ENCODE assay signal across 10 mouse cellular contexts in genomic region chr17:8507654-8508053, GRCm38 (mm10). TPM values are rescaled to one million over a fixed set of nuclear protein-coding genes. Genes with fewer than 3 reads are reported as not detected.
DNase-seq lines count a peak whose midpoint lies in the region; ATAC-seq and TF ChIP-seq lines count a peak whose summit lies in the region.
"Had no signal": no experiment of that assay in that cellular context is flagged by ENCODE, and none has a peak within 500 bp of the region (broad histone marks: within the 10 kb centered on the region; RNA-seq: fewer than 3 reads in every experiment).

No protein-coding gene starts in this region.

- no peaks in the 10 kb centered on the region for H3K9me3 ChIP-seq in lung, embryonic 14.5 days (ENCODE audit: low read depth, low read length)
- no peaks in the 10 kb centered on the region for H3K9me3 ChIP-seq in limb, embryonic 15.5 days
- H3K9me3 ChIP-seq in intestine, embryonic 15.5 days, result no peaks in the 10 kb centered on the region
- H3K9me3 ChIP-seq: liver, embryonic 13.5 days had no signal

- ATAC-seq in cerebellum, adult (ENCODE audit: insufficient number of reproducible peaks, low FRiP score, low TSS enrichment), result no peak
- ATAC-seq in lung, embryonic 14.5 days (ENCODE audit: insufficient read depth), result no peak
- no peak for ATAC-seq in limb, embryonic 15.5 days (ENCODE audit: insufficient number of reproducible peaks, low FRiP score, low TSS enrichment, low read depth)
- no peak for ATAC-seq in intestine, embryonic 15.5 days

- 2% methylated on average over 3 of the region's 3 CpGs for WGBS in lung, embryonic 14.5 days
- WGBS in limb, embryonic 15.5 days, result 6% methylated on average over 3 of the region's 3 CpGs
- 6% methylated on average over 3 of the region's 3 CpGs for WGBS in intestine, embryonic 15.5 days

- DNase-seq in cerebellum, adult 8-10 months, result peak; percentile 41
- DNase-seq in lung, embryonic 14.5 days, result no peak
- DNase-seq in lung, postnatal 25 days (ENCODE audit: low spot score), result no peak
- no peak for DNase-seq in thymus, postnatal 25 days
- DNase-seq in adrenal gland, postnatal 10 days, result no peak
- DNase-seq: liver, embryonic 13.5 days had no signal

- peaks cover 11% of the 10 kb centered on the region for H3K4me1 ChIP-seq in lung, embryonic 14.5 days (ENCODE audit: insufficient read depth)
- H3K4me1 ChIP-seq in limb, embryonic 15.5 days, result peaks cover 26% of the 10 kb centered on the region
- peaks cover 22% of the 10 kb centered on the region for H3K4me1 ChIP-seq in intestine, embryonic 15.5 days (replicated peaks)

- H3K36me3 ChIP-seq in lung, embryonic 14.5 days (ENCODE audit: insufficient read depth), result no peaks in the 10 kb centered on the region
- no peaks in the 10 kb centered on the region for H3K36me3 ChIP-seq in limb, embryonic 15.5 days
- no peaks in the 10 kb centered on the region for H3K36me3 ChIP-seq in intestine, embryonic 15.5 days
- H3K36me3 ChIP-seq: liver, embryonic 13.5 days had no signal

- H3K9ac ChIP-seq in lung, embryonic 14.5 days, result no peak overlapping the region
- H3K9ac ChIP-seq in limb, embryonic 15.5 days, result no peak overlapping the region
- no peak overlapping the region for H3K9ac ChIP-seq in intestine, embryonic 15.5 days
- H3K9ac ChIP-seq: liver, embryonic 13.5 days had no signal

- H3K4me3 ChIP-seq in lung, embryonic 14.5 days (ENCODE audit: low read depth, low read length), result no peak overlapping the region
- no peak overlapping the region for H3K4me3 ChIP-seq in limb, embryonic 15.5 days
- H3K4me3 ChIP-seq in intestine, embryonic 15.5 days (replicated peaks), result no peak overlapping the region
- H3K4me3 ChIP-seq: liver, embryonic 13.5 days had no signal

- no peak overlapping the region for H3K27ac ChIP-seq in lung, embryonic 14.5 days (ENCODE audit: low read depth)
- no peak overlapping the region for H3K27ac ChIP-seq in limb, embryonic 15.5 days
- no peak overlapping the region for H3K27ac ChIP-seq in intestine, embryonic 15.5 days
- H3K27ac ChIP-seq: liver, embryonic 13.5 days had no signal

- no peaks in the 10 kb centered on the region for H3K27me3 ChIP-seq in lung, embryonic 14.5 days (ENCODE audit: insufficient read depth, low read length)
- peaks cover 10% of the 10 kb centered on the region; the same call in 1 of the 2 replicates for H3K27me3 ChIP-seq in limb, embryonic 15.5 days
- peaks cover 15% of the 10 kb centered on the region; the same call in 1 of the 2 replicates for H3K27me3 ChIP-seq in intestine, embryonic 15.5 days (replicated peaks)
- H3K27me3 ChIP-seq: liver, embryonic 13.5 days had no signal

- TF ChIP-seq CTCF in lung, embryonic 14.5 days (IDR thresholded peaks at IDR 0.05; ENCODE audit: low read depth), result no peak

- peak overlapping the region; percentile 46 for H3K4me2 ChIP-seq in lung, embryonic 14.5 days
- H3K4me2 ChIP-seq in limb, embryonic 15.5 days, result 0 out of 2 replicates have a peak overlapping the region, but pooled peaks have one; percentile 38
- no peak overlapping the region for H3K4me2 ChIP-seq in intestine, embryonic 15.5 days (replicated peaks)
- H3K4me2 ChIP-seq: liver, embryonic 13.5 days had no signal

RNA-seq across cellular contexts. Expression of gene Pde10a, which starts 17.5 kb away (rescaled TPM):
- polyA plus RNA-seq in lung, embryonic 14.5 days (2014; fragmentation: Nextera tagmentation; extraction: Ambion mirVana), result 2.6 and 3.4 TPM in 2 replicates
- 1.8 and 3.1 TPM in 2 replicates for polyA plus RNA-seq in limb, embryonic 15.5 days (2015; fragmentation: Nextera tagmentation; extraction: Ambion mirVana)
- total RNA-seq in adrenal gland, postnatal 10 days (2021), result 10 to 100 TPM; 12.4 to 20.0 TPM
- polyA plus RNA-seq in intestine, embryonic 15.5 days (2015; fragmentation: Nextera tagmentation; extraction: Ambion mirVana), result 1.4 and 1.5 TPM in 2 replicates

RNA-seq across cellular contexts. Expression of gene Gm17087, which starts 59.1 kb away (rescaled TPM):
- not detected in 2 replicates for polyA plus RNA-seq in lung, embryonic 14.5 days (2014; fragmentation: Nextera tagmentation; extraction: Ambion mirVana)
- polyA plus RNA-seq in limb, embryonic 15.5 days (2015; fragmentation: Nextera tagmentation; extraction: Ambion mirVana), result 0.16 TPM in 1 of 2 replicates, not detected in the other
- not detected for total RNA-seq in adrenal gland, postnatal 10 days (2021)
- polyA plus RNA-seq in intestine, embryonic 15.5 days (2015; fragmentation: Nextera tagmentation; extraction: Ambion mirVana), result not detected in 2 replicates
- total RNA-seq: hematopoietic stem cell, adult 5-6 weeks had no signal
- polyA plus RNA-seq: liver, embryonic 13.5 days had no signal
